Mouse (Mus musculus) brown adipose tissue, adult 24 weeks (tissue): Measurements from ENCODE around the gene Primpol. TPM values are rescaled to one million over a fixed set of nuclear protein-coding genes. Genes with fewer than 3 reads are reported as not detected.

Experiments used
- polyA plus RNA-seq: library from polyadenylated mRNA; stranded (reverse); fragments of >200 nt; gene quantifications from 2 replicates; pipeline ENCODE4 v1.2.4, GENCODE M21; 2012; ENCODE audit not compliant: missing spikeins, insufficient read depth, insufficient read length

Gene Primpol
- polyA plus RNA-seq, 1 experiment = 6.5 TPM

Other genes with a start within 250 kb of the Primpol start
- gene Acsl1, start 146.2 kb downstream of the Primpol start, polyA plus RNA-seq = 734 and 1,073 TPM in 2 replicates
- gene Cenpu, start 65.2 kb downstream of the Primpol start, polyA plus RNA-seq = not detected in 2 replicates
- gene Casp3, start 79 bp upstream of the Primpol start, polyA plus RNA-seq = 21.4 and 24.5 TPM in 2 replicates
- 23.4 and 32.7 TPM in 2 replicates for gene Irf2, start 122.5 kb upstream of the Primpol start, polyA plus RNA-seq